Mouse (Mus musculus): ENCODE results near the gene Slc6a13.
A peak's percentile ranks its signal among the peaks of the same experiment; 100 is the strongest.
"Not testable (repeated sequence)": the region's sequence is repeated elsewhere in the genome, so short reads cannot be mapped to it uniquely, and the experiment has no call there.

The Slc6a13 gene

DNA sequence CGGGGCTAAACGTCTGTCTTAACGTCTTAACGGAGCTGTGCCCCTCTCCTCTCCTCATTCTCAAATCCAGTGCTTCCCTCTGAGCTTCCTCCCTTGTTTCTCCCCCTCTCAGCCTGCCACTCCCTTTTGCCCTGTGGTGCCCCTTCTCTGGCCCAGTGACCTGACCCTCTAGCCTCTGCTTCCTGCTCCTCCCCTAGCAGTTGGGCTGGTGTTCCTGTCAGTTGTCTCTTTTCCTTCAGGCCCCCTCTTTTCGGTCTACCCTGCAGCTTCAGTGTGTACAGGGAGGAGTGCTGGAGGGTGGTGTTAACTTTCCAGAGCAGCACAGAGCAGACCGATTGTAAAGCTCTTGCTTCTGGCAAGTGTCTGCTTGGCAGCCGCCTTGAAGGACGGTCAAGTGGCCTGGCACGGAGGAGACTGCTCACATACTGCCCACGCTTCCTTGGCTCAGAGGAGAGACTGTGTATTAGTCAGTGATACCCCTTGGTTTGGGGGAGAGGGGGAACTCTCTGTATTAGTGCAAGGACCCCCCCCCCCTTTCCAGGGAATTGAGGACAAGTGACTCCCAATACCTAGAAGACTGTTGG, 26.6 kb downstream of the Slc6a13 start:
- DNase-seq (ENCODE audit: low read depth, low spot score) = no peak

DNA sequence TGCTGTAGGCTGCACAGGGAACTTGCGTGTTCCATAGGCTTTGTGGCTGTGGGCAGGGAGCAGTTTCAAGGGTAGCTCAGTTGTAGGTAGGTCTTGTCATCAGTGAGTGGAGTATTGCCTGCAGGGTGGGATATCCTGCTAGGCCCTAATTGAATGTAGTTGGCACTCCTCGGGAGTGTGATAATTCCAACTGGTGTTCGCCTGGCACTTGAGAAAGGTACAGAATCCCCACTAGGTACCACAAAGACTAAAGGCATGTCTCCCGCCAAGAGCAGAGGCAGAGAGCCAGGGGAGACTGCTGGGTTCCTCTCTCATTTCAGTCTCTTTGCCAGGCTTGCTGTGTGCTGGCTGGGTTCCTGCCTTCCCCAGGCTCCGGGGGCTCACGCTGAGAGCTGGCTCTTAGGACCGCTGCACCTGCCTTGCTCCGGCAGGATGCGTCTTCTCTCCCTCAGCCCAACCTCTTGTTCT, 28.4 kb downstream of the Slc6a13 start:
- DNase-seq (ENCODE audit: low read depth, low spot score) = no peak

DNA sequence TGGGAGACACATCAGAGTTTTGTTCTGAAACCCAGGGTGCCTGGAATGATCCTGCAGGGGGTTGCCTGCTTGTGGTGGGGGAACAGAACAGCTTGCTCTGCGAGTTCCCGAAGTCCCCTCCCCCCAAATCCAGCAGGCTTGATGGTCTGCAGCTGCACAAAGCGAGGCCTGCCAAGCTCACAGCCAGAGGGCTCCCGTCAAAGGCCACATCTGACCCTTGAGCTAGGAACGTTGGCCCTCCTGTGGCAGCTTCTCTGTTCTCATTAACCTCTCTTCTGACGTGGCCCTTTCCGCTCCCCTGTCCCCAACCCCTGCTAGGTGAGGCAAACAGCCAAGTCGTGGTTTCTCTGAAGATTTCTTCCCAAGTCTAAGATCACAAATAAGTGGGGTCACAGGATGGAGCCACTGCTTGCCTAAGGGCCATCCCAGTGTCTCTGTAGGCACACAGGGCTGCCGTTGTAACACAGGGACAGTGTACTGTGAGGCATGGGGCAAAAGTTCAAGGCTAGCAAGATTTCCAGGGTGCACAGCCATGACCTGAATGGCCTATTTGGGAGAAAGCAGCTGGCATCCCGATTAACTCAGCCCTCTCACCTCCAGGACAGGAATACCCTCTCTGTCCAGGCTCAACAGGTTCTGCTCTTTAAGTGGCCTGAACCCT, 30.0 kb downstream of the Slc6a13 start:
- no peak for DNase-seq (ENCODE audit: low read depth, low spot score)

DNA sequence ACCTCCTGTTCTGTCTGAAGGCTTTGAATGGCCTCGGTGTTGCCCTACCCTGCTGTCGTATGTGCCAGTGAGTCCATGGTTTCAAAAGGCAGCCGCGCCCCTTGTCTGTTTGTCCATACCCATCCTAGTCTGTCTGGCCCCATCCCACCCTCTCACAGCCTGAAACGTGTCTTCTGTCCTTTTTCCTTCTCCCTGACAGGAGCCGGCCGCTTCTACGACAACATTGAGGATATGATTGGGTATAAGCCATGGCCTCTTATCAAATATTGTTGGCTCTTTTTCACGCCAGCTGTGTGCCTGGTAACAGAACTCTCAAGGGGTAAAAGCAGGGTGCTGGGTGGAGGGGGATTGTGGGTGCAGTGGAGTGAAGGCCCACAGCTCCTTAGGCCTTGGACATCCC, 35.8 kb downstream of the Slc6a13 start:
- DNase-seq (ENCODE audit: low read depth, low spot score) = no peak

DNA sequence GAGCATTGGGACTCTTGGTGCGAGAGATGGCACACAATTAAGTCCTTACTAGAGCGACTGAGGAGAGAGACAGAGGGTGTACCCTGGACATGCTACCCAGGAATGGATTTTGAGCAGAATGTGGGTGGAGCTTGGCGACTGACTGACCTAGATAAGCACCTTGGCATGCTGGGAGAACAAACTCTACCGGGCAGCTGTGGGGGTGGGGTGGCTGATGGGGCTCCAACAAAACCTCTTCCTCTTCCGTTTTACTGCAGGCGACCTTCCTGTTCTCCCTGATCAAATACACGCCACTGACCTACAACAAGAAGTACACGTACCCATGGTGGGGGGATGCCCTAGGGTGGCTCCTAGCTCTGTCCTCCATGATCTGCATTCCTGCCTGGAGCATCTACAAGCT, 36.5 kb downstream of the Slc6a13 start:
- DNase-seq (ENCODE audit: low read depth, low spot score) = no peak

DNA sequence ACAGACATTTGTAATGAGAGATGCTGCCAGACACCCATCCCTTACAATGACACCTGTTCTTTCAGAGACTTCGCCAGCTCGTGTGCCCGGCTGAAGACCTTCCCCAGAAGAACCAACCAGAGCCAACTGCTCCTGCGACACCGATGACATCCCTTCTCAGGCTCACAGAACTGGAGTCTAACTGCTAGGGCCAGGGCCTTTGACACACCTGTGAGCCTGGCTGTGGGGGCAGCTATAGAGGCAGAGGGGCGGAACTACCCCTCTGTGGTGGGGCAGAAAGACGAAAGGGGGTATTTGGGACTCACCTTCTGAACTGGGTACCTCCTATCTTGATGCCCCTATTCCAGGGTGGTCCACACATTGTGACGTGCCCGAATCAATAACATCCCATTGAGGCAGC, 37.2 kb downstream of the Slc6a13 start:
- no peak for DNase-seq (ENCODE audit: low read depth, low spot score)

DNA sequence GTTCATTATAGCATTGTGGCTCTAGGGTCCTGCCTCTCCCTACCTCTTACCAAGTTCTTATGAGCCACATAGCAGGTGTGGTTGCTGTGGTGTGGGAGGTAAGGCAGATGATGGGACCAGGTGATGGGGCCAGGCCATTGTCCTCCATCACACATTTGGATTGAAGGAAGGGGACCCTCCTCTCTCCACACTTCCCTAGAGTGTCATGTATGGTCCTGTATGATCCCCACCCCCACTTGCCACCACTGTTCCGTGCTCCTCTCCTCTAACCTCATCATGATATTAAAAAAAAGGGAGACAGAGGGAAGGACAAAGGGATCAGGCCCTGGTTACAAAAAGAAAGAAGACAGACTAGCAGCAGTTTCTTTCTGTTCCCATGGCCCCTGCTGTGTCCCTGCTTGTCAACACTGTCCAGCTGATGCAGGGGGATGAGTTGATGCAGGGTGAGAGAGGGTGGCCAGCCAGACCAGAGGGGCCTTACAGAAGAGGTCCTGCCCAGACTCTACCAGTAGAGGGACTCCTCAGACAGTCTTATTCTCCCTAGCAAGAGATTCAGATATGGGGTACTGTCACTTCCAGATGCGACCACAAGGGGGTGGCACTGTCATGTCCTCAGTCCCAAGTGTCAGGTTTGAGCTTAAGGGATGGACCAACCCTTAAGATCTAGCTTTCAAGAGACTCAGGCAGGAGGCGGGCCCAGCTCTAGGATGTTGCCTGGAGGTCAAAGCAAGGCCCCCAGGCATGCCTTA, 37.9 kb downstream of the Slc6a13 start:
- peak; percentile 93 for DNase-seq (ENCODE audit: low read depth, low spot score)

DNA sequence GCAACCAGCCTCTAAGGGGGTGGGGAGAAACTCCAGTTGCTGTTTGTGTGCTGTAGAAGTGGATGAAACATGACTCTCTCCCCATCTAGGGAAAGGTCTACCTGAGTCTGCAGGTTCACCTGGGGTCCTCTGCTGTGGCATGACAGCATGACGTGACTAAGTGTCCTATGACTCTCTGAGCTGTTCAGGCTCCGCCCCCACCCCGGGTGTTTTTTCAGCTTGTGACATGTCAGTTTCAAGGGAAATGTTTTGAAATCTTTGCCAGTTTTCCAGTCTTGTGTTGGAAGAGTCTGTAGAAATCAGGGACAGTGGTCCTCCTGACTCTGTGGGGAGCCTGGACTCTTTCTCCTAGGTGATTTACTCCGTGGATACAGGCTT, 38.5 kb downstream of the Slc6a13 start:
- no peak for DNase-seq (ENCODE audit: low read depth, low spot score)

DNA sequence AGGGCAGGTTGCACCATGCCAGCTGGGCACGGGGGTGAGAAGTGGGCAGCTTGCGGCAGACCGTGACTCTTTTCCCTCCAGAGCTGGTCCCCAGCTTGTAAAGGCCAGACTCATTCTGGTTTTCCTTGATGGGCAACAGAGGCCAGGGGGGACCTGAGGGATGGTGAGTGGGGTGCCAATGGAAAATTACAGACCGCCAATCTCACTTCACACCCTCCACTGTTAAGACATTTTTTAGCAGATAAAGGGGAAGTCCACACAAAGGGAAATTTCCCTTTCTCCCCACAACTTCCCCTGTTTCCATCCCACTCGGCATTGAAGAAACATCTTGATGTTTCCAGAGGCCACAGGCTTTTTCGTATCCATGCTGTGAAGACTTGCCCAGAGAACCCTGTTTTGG, 41.6 kb downstream of the Slc6a13 start:
- no peak for DNase-seq (ENCODE audit: low read depth, low spot score)

DNA sequence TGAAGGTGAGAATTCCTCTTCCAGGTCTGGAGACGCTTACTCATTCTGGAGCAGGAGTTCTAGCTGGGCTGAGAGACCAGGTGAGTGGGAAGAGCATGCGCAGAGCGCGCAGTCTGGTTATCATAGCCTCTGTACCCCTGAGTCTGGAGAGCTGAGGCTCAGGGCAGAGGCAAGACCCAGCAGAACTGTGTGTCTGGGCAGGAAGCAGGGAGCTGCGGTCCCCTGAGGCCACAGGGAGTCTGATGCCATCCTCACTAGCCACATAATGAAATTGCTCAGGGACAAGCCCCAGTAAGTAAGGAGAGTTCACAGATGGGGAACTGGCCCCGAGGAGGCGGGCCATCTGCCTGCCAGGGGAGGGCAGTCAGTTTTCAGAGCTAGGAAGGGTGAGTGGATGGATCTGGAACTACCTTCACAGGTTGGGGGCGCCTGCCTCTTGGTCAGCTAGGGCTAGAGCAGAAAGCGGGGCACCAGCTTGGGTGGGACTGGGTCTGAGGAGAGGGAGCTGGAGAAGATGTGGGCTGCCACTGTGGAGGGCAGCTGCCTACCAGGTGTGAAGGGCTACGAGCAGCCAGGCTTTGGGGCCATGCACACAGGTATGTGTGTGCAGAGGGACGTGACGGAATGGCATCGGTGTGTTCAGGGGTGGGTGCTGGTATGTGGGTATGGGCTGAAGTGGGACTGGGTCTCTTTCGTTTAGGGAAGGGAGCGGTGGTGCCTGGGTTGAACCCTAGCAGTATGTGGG, 43.2 kb downstream of the Slc6a13 start, which contains the start of gene Slc6a12:
Slc6a12 (plus strand) TSS at position 51 of the 745 bp plus-strand sequence.
- DNase-seq (ENCODE audit: low read depth, low spot score) = no peak

DNA sequence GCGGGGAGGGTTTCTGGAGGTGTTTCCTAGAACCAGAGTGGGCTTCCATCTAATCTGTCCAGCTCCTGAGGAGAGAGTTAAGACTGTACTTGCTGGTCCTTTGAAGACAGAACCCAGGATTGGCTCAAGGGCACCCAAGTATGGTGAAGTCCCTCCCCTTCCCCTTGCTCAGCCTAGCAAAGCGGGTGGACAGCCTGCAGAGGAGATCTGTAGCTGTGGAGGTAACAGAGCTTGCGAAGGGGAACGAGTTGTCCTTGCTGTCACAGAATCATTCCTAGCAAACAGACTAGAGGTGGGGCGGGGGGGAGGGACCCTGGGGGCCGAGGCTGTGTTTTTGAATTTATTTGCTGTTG, 43.7 kb downstream of the Slc6a13 start:
- no peak for DNase-seq (ENCODE audit: low read depth, low spot score)

DNA sequence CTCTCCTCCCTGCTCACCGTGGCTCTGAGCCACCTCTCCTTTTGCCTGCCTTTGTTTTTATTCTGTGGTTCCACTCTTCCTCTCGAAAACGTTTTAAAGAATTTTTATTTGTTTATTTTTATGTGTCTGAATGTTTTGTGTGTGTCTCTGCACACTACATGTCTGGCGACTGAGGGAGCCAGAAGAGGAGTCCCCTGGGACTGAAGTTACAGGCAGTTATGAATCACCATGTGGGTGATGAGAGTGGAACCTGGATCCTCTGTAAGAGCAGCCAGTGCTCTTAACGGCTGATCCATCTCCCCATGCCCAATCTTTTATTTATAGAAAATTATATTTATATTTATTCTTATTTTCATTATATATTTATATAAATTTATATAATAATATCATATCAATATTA, 44.3 kb downstream of the Slc6a13 start:
- DNase-seq (ENCODE audit: low read depth, low spot score) = no peak

DNA sequence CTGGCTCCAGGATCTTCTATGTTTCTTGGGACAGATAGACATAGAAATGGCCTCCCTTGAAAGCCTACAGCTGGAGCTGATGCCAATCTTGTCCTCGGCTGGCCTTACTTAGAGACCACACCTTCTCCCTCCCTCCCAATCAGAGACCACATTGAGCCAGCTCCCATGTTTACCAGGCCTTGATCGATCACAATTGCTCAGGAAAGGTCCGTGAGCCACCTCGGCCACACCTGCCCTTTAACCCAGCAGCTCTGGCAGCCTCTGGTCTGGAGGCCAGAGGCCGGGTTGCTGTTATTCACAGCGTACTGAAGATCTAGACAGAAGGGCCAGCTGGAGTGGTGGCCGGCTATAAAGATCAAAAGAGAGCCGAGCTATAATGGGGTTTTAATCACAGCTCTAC, 46.4 kb downstream of the Slc6a13 start:
- DNase-seq (ENCODE audit: low read depth, low spot score) = no peak

DNA sequence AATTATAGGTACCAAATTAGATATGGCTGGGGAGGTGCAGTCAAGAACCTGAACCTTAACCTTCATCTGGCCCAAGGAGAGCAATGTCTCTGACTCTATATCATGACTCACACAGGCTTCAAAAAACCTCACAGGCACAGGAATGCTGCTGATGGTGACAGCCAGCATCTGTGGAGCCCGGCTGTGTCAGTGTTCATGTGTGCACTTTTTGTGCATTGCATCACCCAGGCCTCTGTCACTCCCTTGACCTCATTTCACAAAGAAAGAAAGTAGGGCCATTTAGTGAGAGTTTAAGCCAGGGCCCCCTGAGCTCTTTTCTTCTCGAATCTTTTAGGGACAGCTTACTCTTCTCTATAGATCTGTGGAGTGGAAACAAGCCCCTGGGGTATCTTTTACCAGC, 52.2 kb downstream of the Slc6a13 start:
- DNase-seq (ENCODE audit: low read depth, low spot score) = no peak

DNA sequence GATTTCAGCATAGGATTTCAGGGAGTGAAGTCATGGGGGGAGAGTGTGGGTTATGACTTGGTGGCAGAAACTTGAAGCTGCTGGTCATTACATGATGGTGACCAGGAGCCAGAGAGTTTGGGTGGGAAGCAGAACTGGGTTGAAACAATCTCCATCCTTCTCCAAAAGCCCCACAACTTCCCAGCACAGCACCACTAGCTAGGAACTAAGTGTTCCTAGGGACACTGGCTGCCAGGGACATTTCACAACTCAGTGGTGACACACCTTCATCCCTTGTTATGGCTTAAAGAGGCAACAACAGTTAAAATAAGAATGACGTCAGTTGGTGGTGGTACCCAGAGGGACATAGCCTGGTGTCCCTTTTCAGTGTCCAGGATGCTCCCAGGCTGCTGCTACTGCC, 56.0 kb downstream of the Slc6a13 start:
- DNase-seq (ENCODE audit: low read depth, low spot score) = no peak

DNA sequence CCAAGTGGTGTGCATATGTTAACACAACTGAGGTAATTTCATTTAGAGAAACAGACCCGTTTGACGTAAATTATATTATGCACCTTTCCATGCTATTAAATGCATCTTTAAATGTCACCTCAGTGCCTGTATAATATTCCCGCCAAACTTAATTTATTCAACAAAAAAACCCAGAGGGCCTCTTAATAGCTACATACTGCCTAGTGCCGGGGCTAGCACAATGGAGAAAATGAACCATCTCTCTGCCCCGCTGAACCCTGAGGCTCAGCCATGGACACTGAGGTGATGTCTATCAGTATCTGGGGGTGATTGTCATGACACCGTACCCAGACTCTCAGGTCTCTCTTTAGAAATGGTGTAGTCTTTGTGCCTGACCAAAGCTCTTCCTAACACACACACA, 57.2 kb downstream of the Slc6a13 start:
- DNase-seq (ENCODE audit: low read depth, low spot score) = no peak

DNA sequence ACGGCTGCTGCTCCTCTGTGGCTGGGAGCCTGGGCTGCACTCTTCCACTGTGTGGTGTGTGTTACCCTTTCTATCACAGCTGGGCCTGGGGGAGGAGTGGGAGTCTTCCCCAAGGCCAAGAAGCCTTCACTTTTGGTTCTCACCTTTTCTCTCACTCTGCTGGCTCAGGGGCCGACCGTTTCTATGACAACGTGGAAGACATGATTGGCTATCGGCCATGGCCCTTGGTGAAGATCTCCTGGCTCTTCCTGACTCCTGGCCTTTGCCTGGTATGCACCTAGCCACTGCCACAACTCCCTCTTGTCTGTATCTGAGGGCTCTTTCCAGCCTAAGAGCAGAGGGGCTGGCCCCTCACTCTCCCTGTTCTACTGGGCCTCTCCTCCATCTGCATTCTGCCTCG, 63.0 kb downstream of the Slc6a13 start:
- no peak for DNase-seq (ENCODE audit: low read depth, low spot score)

DNA sequence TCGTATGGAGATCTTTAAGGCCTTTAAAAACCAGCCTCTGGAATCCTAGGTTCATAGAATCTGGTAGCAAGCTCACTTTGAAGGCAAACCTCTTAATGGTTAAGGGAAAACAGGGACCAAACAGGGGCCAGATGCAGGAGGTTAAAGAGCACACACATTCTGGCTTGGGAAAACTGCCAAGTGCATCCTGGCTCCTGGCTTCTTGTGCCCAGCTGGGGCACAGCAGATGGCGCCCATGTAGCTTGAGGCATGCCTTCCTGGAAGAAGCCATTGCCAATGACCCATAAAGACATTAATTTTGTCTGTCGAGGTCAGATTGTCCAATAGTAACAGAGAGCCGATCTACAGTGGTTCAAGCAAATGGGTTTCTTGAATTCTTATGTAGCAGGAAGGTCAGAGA, 63.9 kb downstream of the Slc6a13 start:
- no peak for DNase-seq (ENCODE audit: low read depth, low spot score)

DNA sequence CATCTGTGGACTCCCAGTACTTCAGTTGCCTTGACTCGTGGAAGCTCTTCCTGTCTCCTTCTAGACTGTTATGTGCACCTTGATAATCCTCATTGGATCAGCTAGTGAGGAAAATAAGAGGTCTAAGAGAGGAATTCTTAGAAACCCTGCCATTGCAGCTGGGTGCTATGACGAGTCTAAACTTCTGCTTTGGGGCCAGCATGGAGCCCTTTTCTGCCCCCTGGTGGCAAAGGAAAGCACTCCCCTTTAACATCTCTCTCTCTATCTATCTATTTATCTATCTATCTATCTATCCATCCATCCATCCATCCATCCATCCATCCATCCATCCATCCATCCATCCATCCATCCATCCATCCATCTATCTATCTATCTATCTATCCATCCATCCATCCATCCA, 66.5 kb downstream of the Slc6a13 start:
- not testable (repeated sequence) for DNase-seq (ENCODE audit: low read depth, low spot score)

DNA sequence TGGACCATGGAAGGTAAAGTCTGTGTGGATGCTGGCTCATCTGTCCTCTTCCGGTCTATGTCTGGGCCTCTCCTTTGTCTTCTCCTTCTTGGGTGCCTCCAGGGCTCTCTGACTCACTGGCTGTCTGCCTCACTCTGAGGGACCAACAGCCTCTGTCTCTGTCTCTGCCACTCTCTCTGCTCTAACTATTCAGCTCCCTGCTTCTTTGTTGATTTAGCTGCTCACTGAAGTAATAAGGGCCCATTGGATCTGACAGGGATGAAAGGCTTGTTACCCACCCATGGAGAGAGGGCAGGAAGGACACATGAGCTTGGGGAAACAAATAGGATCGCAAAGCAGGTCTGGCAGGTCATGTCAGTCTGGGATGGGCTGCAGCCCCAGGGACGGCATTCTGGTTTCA, 67.1 kb downstream of the Slc6a13 start:
- DNase-seq (ENCODE audit: low read depth, low spot score) = no peak

DNA sequence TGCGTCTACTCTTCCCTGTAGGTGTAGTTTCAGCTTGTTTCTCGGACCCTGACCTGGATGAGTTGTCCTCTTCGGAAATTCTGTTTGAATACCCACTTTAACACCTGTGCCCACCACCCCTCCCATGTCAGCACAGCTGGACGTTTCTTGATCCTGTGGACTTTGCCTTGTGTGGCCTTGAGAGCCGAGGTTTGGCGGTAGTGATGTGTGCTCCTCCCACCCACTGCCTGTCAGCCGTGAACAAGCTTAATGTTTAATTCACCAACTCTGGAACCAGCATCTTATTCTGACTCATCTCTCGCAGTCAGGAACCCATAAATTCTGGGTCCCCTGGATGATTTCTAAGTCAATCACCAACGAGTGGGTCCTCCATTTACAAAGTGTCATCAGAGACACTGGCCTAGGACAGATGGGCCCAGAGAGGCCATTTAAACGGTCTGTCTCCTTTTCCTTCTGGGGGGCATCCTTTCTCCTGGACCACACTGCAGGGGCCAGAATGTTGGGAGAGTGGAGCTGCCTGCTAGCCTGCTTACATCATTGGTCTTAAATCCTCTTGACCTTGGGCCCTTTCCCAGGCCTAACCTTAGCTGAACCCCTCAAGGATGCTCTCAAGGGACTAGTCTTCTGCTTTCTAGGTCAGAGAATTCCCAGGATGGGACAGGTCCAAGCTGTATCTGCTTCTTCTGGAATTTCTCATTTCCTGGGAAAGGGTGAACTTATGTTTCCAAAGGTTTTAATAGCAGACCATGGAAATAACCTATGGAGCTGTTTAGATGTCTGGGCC, 71.4 kb downstream of the Slc6a13 start:
- no peak for DNase-seq (ENCODE audit: low read depth, low spot score)

DNA sequence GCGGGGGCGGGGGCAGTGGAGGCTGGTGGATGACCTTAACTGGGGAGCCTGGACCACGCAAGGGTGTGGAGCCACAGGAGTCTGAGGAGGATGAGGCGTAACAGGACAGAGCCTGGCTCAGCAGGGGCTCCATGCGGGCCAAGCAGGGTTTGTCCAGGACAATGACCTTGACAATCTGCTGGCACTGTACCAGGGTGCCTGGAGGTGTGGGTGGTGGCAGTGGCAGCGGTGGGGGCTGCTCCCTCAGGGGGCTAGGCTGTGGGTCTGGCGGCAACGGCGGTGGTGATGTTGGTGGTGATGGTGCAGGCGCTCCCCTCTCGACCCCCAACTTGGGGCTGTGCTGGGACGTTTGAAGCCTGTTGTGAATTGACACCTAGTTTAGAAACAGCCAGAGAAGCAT, 76.1 kb downstream of the Slc6a13 start:
- no peak for DNase-seq (ENCODE audit: low read depth, low spot score)

Data from WW6 (cell line).